Mouse (Mus musculus): Measurements from ENCODE around the gene Ccdc141. TPM values are rescaled to one million over a fixed set of nuclear protein-coding genes. Genes with fewer than 3 reads are reported as not detected.
A peak's percentile ranks its signal among the peaks of the same experiment; 100 is the strongest.

Ccdc141 gene
- polyA plus RNA-seq, 1 experiment: 43.2 TPM

DNA sequence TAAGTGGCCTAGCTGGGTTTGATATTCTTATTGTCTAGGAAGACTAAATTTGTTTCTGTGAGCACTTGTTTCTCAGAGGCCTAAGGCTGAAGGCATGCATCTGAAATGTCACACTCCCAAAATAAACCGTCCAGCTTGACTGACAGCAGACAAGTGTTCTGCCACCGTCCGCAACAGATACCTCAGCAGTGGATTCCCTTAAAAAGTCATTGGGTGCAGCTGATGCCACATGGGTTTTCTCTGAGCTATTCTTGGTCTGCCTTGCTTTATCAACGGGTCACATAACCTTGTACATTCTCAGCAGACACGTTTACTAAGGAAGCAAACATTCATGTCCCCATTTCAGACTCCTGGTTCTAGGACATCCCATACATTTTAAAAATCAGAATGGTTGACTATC, 188.7 kb downstream of the Ccdc141 start:
- H3K27me3 ChIP-seq (ENCODE audit: control insufficient read depth, insufficient read depth, insufficient read length): no peaks in the 10 kb centered on the region
- TF ChIP-seq SRF (IDR thresholded peaks at IDR 0.05; ENCODE audit: control insufficient read depth, insufficient read length, low read depth): peak; percentile 94
- TF ChIP-seq MYOG (IDR thresholded peaks at IDR 0.05; ENCODE audit: control insufficient read depth in 1 of 3, insufficient read depth in 1 of 3, insufficient read length in 2 of 3, low read depth in 2 of 3): peak in 2 of 3 experiments; percentile 45 to 77
- peak; percentile 74 to 99 (median 96) for TF ChIP-seq MYOD1 (IDR thresholded peaks at IDR 0.05; ENCODE audit: control insufficient read depth in 1 of 3, insufficient read length in 2 of 3, low read depth in 2 of 3)
- TF ChIP-seq CEBPB (IDR thresholded peaks at IDR 0.05; ENCODE audit: insufficient read depth, poor library complexity, severe bottlenecking): no peak
- peak; percentile 56 for TF ChIP-seq POLR2A (IDR thresholded peaks at IDR 0.05; ENCODE audit: insufficient read length, low read depth)
- no peak for TF ChIP-seq MAX (IDR thresholded peaks at IDR 0.05; ENCODE audit: low read depth)
- peak; percentile 54 for TF ChIP-seq TCF3 (IDR thresholded peaks at IDR 0.05; ENCODE audit: insufficient read length, low read depth)
- peak; percentile 50 for TF ChIP-seq TCF12 (IDR thresholded peaks at IDR 0.05; ENCODE audit: insufficient read depth, poor library complexity, severe bottlenecking)
- TF ChIP-seq POLR2AphosphoS2 (IDR thresholded peaks at IDR 0.05; ENCODE audit: insufficient read length, low read depth): peak; percentile 88
- H3K79me2 ChIP-seq (ENCODE audit: control insufficient read depth, insufficient read depth): no peaks in the 10 kb centered on the region
- H3K36me3 ChIP-seq (ENCODE audit: control insufficient read depth, insufficient read depth): peaks cover 11% of the 10 kb centered on the region
- H3K4me2 ChIP-seq (ENCODE audit: low read depth): peak overlapping the region; percentile 66
- peak overlapping the region; percentile 27 for H3K4me3 ChIP-seq
- H3ac ChIP-seq (ENCODE audit: control insufficient read depth, insufficient read length): no peak overlapping the region

DNA sequence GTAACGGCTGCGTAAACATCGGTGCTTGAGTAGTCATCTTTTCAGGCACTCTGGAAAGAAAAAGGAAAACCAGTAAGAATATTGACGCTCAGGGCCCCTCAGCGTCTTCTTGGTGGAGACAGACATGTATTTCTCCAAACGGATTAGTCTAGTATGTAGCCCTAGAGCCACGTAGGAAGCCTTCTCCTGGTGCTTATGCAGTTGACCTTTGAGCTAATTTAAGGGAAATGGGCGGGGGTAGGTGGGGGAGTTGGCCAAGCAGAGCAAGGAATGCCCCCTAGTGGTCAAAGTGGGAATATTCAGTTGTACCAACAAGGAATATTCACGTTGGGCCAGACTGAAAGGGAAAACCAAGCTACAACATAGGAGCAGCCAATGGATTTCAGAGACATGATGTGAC, 190.3 kb downstream of the Ccdc141 start:
- Histone ChIP-seq H3ac (ENCODE audit: control insufficient read depth, insufficient read length) (no peak overlapping the region), H3K36me3 (ENCODE audit: control insufficient read depth, insufficient read depth) (peaks cover 16% of the 10 kb centered on the region), H3K4me3 (peak overlapping the region; percentile 27), H3K79me2 (ENCODE audit: control insufficient read depth, insufficient read depth) (no peaks in the 10 kb centered on the region), H3K27me3 (ENCODE audit: control insufficient read depth, insufficient read depth, insufficient read length) (no peaks in the 10 kb centered on the region), H3K4me2 (ENCODE audit: low read depth) (peak overlapping the region; percentile 51)
- TF ChIP-seq E2F4 (IDR thresholded peaks at IDR 0.05; ENCODE audit: insufficient read depth): no peak
- no peak for TF ChIP-seq MYOG (IDR thresholded peaks at IDR 0.05; ENCODE audit: control insufficient read depth in 1 of 3, insufficient read depth in 1 of 3, insufficient read length in 2 of 3, low read depth in 2 of 3)
- TF ChIP-seq MAX (IDR thresholded peaks at IDR 0.05; ENCODE audit: low read depth): no peak
- no peak for TF ChIP-seq POLR2AphosphoS2 (IDR thresholded peaks at IDR 0.05; ENCODE audit: insufficient read length, low read depth)
- TF ChIP-seq TCF12 (IDR thresholded peaks at IDR 0.05; ENCODE audit: insufficient read depth, poor library complexity, severe bottlenecking): no peak
- no peak for TF ChIP-seq MYOD1 (IDR thresholded peaks at IDR 0.05; ENCODE audit: control insufficient read depth in 1 of 3, insufficient read length in 2 of 3, low read depth in 2 of 3)
- no peak for TF ChIP-seq USF1 (IDR thresholded peaks at IDR 0.05; ENCODE audit: low read depth)
- TF ChIP-seq POLR2A (IDR thresholded peaks at IDR 0.05; ENCODE audit: insufficient read length, low read depth): no peak
- no peak for TF ChIP-seq TCF3 (IDR thresholded peaks at IDR 0.05; ENCODE audit: insufficient read length, low read depth)
- no peak for TF ChIP-seq SRF (IDR thresholded peaks at IDR 0.05; ENCODE audit: control insufficient read depth, insufficient read length, low read depth)
- TF ChIP-seq CEBPB (IDR thresholded peaks at IDR 0.05; ENCODE audit: insufficient read depth, poor library complexity, severe bottlenecking): no peak

DNA sequence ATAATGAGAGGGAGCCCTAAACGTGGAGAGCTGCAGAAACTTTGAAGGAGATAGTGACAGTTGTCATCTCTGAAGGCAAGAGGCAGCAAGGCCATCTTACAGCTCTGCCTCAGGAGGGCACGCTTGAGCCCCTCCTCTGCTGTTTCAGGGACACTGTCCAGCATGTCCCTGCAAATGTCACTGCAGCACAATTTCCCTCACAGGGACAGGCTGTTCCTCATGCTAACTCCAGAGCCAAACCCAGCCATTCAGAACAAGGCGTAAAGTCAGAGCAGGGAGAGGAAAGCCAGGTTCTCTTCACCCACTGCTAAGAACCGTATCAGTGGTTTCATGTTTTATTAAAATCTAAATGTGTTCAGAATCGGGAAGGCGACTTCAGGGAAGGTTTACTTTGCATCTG, 192.8 kb downstream of the Ccdc141 start:
- H3K79me2 ChIP-seq (ENCODE audit: control insufficient read depth, insufficient read depth): no peaks in the 10 kb centered on the region
- peak overlapping the region; percentile 46 for H3K4me2 ChIP-seq (ENCODE audit: low read depth)
- H3K27me3 ChIP-seq (ENCODE audit: control insufficient read depth, insufficient read depth, insufficient read length): no peaks in the 10 kb centered on the region
- H3K4me3 ChIP-seq: no peak overlapping the region
- TF ChIP-seq E2F4 (IDR thresholded peaks at IDR 0.05; ENCODE audit: insufficient read depth): no peak
- TF ChIP-seq USF1 (IDR thresholded peaks at IDR 0.05; ENCODE audit: low read depth): no peak
- no peak for TF ChIP-seq MAX (IDR thresholded peaks at IDR 0.05; ENCODE audit: low read depth)
- TF ChIP-seq MYOD1 (IDR thresholded peaks at IDR 0.05; ENCODE audit: control insufficient read depth in 1 of 3, insufficient read length in 2 of 3, low read depth in 2 of 3): no peak
- TF ChIP-seq MYOG (IDR thresholded peaks at IDR 0.05; ENCODE audit: control insufficient read depth in 1 of 3, insufficient read depth in 1 of 3, insufficient read length in 2 of 3, low read depth in 2 of 3): no peak
- TF ChIP-seq REST (IDR thresholded peaks at IDR 0.05; ENCODE audit: insufficient read depth, insufficient read length): no peak
- TF ChIP-seq CEBPB (IDR thresholded peaks at IDR 0.05; ENCODE audit: insufficient read depth, poor library complexity, severe bottlenecking): no peak
- TF ChIP-seq POLR2A (IDR thresholded peaks at IDR 0.05; ENCODE audit: insufficient read length, low read depth): peak; percentile 53
- TF ChIP-seq POLR2AphosphoS2 (IDR thresholded peaks at IDR 0.05; ENCODE audit: insufficient read length, low read depth): peak; percentile 93
- no peak for TF ChIP-seq SRF (IDR thresholded peaks at IDR 0.05; ENCODE audit: control insufficient read depth, insufficient read length, low read depth)
- no peak for TF ChIP-seq TCF3 (IDR thresholded peaks at IDR 0.05; ENCODE audit: insufficient read length, low read depth)
- no peak for TF ChIP-seq TCF12 (IDR thresholded peaks at IDR 0.05; ENCODE audit: insufficient read depth, poor library complexity, severe bottlenecking)
- H3ac ChIP-seq (ENCODE audit: control insufficient read depth, insufficient read length): no peak overlapping the region
- H3K36me3 ChIP-seq (ENCODE audit: control insufficient read depth, insufficient read depth): peaks cover 34% of the 10 kb centered on the region

DNA sequence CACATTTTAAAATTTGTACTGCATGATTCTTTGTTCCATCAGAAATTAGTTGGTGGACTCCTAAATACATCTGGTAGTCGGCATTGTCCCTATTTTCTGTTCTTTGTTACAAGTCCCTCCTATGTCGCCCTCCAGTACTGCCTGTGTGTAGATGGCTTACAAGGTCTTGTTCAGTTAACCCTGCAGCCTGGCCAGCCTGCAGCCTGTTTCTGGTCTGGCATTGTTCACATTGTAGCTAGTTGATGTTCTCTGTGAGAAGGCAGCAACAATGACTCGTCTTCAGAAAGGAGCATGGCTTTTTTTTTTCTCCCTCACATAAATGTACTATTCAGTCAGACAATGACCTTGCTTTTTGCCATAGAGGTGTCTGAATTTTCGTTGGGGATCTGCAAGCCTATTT, 198.4 kb downstream of the Ccdc141 start:
- no peak overlapping the region for H3K4me2 ChIP-seq (ENCODE audit: low read depth)
- H3K36me3 ChIP-seq (ENCODE audit: control insufficient read depth, insufficient read depth): peaks cover 57% of the 10 kb centered on the region
- no peak for TF ChIP-seq MYOD1 (IDR thresholded peaks at IDR 0.05; ENCODE audit: control insufficient read depth in 1 of 3, insufficient read length in 2 of 3, low read depth in 2 of 3)
- no peak for TF ChIP-seq REST (IDR thresholded peaks at IDR 0.05; ENCODE audit: insufficient read depth, insufficient read length)
- no peak for TF ChIP-seq SRF (IDR thresholded peaks at IDR 0.05; ENCODE audit: control insufficient read depth, insufficient read length, low read depth)
- no peaks in the 10 kb centered on the region for H3K79me2 ChIP-seq (ENCODE audit: control insufficient read depth, insufficient read depth)
- H3ac ChIP-seq (ENCODE audit: control insufficient read depth, insufficient read length): no peak overlapping the region
- no peak overlapping the region for H3K4me3 ChIP-seq
- no peaks in the 10 kb centered on the region for H3K27me3 ChIP-seq (ENCODE audit: control insufficient read depth, insufficient read depth, insufficient read length)

DNA sequence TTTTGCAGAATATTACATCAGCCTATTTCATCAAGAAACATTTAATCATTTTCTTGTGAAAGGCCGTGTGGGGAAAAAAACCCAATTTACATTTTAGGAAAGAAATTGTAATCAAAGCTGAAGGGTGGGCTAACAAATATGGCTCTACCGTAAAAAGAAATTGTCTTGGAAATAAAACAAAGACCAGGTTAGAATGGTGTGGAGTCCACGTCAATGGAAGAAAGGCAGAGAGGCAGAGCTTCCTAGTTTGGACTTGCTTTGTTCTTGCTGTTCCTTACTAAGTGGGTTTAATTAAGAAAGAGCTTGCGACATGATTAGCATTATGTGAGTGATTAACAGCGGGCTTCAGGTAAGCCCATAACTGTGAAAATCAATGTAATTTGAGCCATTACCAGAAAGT, 199.4 kb downstream of the Ccdc141 start:
- no peak overlapping the region for H3K4me3 ChIP-seq
- H3K27me3 ChIP-seq (ENCODE audit: control insufficient read depth, insufficient read depth, insufficient read length): no peaks in the 10 kb centered on the region
- no peak overlapping the region for H3K4me2 ChIP-seq (ENCODE audit: low read depth)
- no peak overlapping the region for H3ac ChIP-seq (ENCODE audit: control insufficient read depth, insufficient read length)
- peaks cover 60% of the 10 kb centered on the region for H3K36me3 ChIP-seq (ENCODE audit: control insufficient read depth, insufficient read depth)
- TF ChIP-seq REST (IDR thresholded peaks at IDR 0.05; ENCODE audit: insufficient read depth, insufficient read length) (no peak), USF1 (IDR thresholded peaks at IDR 0.05; ENCODE audit: low read depth) (no peak), MYOD1 (IDR thresholded peaks at IDR 0.05; ENCODE audit: control insufficient read depth in 1 of 3, insufficient read length in 2 of 3, low read depth in 2 of 3) (no peak), TCF12 (IDR thresholded peaks at IDR 0.05; ENCODE audit: insufficient read depth, poor library complexity, severe bottlenecking) (no peak), CEBPB (IDR thresholded peaks at IDR 0.05; ENCODE audit: insufficient read depth, poor library complexity, severe bottlenecking) (no peak), E2F4 (IDR thresholded peaks at IDR 0.05; ENCODE audit: insufficient read depth) (no peak), POLR2A (IDR thresholded peaks at IDR 0.05; ENCODE audit: insufficient read length, low read depth) (no peak), MAX (IDR thresholded peaks at IDR 0.05; ENCODE audit: low read depth) (no peak), POLR2AphosphoS2 (IDR thresholded peaks at IDR 0.05; ENCODE audit: insufficient read length, low read depth) (no peak), TCF3 (IDR thresholded peaks at IDR 0.05; ENCODE audit: insufficient read length, low read depth) (no peak), SRF (IDR thresholded peaks at IDR 0.05; ENCODE audit: control insufficient read depth, insufficient read length, low read depth) (no peak), MYOG (IDR thresholded peaks at IDR 0.05; ENCODE audit: control insufficient read depth in 1 of 3, insufficient read depth in 1 of 3, insufficient read length in 2 of 3, low read depth in 2 of 3) (no peak)
- H3K79me2 ChIP-seq (ENCODE audit: control insufficient read depth, insufficient read depth): no peaks in the 10 kb centered on the region

Measured in myocyte (in vitro differentiated cells).